Mouse (Mus musculus): Measurements from ENCODE around the gene Arhgef16. TPM values are rescaled to one million over a fixed set of nuclear protein-coding genes. Genes with fewer than 3 reads are reported as not detected.

The Arhgef16 gene
- polyA plus RNA-seq, 2 experiments from 2014 or later: 0.39 TPM; not detected in 1

GRCm38 (mm10) chr4:154283671-154284070, 17.8 kb downstream of the Arhgef16 start:
- no peak for ATAC-seq

DNA sequence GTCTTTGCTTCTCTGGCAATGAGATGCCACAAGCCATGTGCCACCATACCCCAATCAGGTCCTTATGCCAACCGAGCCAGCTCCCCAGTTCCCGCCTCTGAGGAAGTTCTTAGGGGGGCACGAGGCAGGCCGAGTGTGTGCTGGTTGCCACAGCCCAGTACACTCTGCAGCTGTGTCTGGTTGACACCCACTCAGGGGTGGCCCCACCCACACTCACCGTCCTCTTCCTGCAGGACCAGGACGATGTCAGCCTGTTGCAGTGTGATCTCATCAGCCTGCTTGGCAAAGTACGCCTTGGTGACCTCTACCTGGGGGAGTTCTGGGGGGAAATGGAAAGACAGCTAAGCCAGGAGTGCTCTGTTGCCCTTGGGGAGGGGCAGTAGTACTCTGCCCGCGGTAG, 22.0 kb downstream of the Arhgef16 start:
- no peak for ATAC-seq

DNA sequence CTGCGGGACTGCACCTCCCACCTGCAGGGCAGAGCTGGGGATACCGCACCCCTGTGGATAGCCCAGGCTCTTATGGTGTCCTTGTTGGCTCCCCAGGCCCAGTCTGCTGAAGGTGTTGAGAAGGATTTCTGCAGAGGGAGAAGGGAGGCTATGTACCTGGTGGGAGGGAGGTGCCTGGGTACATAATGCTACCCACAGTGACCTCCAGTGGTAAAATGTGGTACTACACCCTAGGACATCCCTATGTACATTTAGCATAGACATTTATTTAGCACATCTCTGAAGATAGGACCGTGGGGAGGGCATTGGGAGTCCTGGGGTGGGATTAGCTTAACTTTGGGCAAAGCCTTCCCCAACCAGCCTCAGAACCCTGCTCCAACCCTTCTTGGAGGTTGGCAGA, 28.5 kb downstream of the Arhgef16 start:
- no peak for ATAC-seq

DNA sequence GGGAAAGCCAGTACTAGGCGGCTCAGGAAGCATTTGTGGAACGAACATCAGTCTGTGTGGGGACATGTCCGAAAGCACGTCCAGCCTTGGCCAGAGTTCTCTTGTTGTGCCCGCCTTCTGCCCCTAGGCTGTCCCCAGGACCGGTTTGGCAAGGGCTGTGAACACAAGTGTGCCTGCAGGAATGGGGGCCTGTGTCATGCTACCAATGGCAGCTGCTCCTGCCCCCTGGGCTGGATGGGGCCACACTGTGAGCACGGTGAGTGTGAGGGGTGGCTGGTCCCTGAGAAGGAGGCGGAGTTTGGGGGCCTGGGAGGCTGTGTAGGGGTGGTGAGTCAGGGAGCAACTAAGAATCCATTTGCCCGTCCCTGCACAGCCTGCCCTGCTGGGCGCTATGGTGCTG, 32.0 kb downstream of the Arhgef16 start:
- no peak for ATAC-seq

DNA sequence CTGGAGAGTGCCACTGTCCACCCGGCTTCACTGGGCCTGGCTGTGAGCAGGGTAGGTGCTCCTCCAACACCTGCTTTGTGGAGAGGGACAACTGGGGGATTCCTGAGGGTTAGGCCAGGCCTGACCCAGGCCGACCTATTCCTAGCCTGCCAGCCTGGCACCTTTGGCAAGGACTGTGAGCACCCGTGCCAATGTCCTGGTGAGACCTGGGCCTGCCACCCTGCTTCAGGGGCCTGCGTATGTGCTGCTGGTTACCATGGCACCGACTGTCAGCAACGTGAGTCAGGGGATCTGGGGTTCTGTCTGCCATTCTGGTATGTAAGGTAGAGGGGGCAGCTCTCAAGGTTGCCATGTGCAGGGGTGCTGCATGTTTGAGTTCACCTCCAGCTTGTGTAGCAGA, 34.0 kb downstream of the Arhgef16 start:
- ATAC-seq: no peak

- no peak for ATAC-seq
Measured at GRCm38 (mm10) chr4:154262071-154262470, 39.4 kb downstream of the Arhgef16 start.

- no peak for ATAC-seq
Measured at GRCm38 (mm10) chr4:154260755-154261154, 40.7 kb downstream of the Arhgef16 start.

GRCm38 (mm10) chr4:154252537-154253255, 48.8 kb downstream of the Arhgef16 start:
- no peak for ATAC-seq

DNA sequence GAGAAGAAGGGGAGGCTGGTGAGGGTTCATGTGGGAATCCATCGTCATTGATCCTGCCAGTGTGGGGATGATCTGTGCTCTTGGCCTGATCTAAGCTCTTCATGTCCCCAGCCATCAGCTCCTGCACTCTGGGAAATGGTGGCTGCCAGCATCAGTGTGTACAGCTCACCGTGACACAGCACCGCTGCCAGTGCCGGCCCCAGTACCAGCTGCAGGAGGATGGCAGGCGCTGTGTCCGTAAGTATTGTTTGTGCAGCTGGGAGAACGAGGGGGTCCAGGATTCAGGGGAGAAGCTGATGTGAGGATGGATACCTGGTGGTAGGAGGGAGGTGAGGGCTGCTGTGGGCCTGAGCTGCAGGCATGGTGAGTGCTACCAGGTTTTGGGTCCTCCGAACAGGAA, 52.2 kb downstream of the Arhgef16 start:
- no peak for ATAC-seq

- no peak for ATAC-seq
Measured at GRCm38 (mm10) chr4:154248092-154248805, 53.2 kb downstream of the Arhgef16 start.

DNA sequence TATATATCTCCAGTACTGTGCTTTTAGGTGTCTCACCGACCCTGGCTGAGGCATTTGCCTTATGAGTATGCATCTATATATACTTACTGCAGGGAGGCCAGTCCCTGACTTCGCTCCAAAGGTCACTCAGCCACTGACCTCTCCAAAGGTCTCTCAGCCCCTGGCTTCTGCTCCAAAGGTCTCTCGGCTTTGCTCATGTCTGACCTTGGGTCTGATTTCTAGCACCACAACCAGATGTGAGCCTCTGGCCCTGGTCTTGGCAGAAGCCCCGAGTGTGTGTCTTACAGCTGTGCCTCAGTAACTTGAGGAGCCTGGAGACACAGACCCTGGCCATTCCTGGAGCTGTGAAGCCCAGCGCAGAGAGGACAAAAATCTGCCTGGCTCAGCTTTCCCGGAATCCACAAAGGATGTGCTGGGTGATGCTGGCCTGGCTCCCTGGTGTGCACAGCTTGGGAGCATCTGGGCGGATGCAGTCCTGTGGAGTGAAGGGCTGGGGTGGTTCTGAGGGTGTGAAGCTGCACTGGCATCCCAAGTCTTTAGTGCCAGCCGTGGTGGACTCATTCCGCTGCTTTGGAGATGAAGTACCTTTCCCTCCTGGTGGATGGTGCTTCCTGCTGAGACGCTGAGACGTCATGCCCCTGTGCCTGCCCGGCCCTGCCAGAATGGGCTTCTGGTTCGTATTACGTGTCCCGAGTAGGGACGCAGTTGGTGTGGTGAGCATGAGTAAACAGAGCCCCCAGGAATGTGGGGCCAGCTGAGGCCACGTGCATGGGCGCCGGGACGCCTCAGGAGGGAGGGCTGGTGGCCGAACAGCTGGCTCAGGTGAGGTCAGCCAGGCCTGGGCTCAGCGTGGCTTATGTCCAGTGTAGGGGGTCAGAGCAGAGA, 54.0 kb downstream of the Arhgef16 start:
- no peak for ATAC-seq

GRCm38 (mm10) chr4:154246115-154247040, 55.1 kb downstream of the Arhgef16 start:
- no peak for ATAC-seq

DNA sequence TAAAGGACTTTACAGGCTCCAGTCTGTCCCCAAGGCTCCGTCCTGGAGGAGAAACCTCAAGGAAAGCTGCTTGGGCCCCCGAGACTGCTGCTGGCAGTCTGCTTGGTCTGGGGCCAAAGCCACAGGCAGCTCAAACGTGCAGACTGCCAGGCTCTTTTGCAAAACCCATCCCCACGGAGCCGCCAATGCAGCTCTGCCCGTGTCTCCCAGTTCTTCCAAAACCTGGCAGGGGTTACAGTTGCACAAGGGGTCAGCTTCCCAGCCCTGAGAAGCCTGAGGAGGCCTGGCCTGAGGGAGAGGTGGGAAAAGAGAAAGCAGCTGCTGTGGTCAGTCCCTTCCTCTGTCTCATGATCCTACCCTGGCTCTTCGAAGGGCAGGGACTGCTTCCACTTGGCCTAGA, 56.1 kb downstream of the Arhgef16 start:
- no peak for ATAC-seq

- no peak for ATAC-seq
Measured at GRCm38 (mm10) chr4:154240608-154241007, 60.9 kb downstream of the Arhgef16 start.

- no peak for ATAC-seq
Measured at GRCm38 (mm10) chr4:154239199-154239598, 62.3 kb downstream of the Arhgef16 start.

GRCm38 (mm10) chr4:154237306-154237705, 64.2 kb downstream of the Arhgef16 start:
- ATAC-seq: no peak

DNA sequence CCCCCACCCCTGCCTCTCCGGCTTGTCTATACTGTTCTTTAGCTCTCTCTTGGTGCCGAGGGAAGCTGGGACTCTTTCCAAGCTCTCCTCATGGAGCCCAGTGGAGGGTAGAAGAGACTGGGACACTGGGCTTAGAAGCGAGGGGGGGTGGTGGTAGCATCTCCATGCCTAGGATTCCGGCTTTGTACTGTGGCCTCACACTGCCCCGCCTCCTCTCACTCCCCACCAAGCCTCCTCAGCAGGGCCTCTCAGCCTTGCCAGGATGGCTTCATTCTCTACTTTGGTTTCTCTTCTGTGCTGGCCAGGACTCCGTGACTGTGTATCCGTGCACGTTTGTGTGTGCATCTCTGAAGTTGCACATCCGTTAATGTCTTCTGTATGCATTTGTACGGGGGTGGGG, 64.6 kb downstream of the Arhgef16 start:
- ATAC-seq: no peak

DNA sequence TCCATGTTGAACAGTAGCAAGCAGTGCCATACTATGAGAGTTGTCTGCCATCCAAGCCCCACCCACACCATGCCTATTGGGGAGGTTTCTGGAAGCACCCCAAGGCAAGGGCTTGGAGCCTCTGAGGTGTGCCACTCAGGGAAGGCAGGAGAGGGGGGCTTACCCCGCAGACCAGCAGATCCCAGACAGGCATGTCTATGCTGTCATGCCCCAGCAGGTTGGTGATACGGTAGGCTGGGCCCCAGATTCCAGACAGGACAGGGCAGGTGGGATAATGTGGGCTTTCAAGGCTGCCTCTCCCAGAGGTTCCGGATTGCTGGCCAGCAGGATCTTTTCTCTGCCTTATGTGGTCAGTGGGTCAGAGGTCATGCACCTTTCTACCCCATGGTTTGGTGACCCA, 65.5 kb downstream of the Arhgef16 start:
- ATAC-seq: no peak

GRCm38 (mm10) chr4:154232295-154232694, 69.2 kb downstream of the Arhgef16 start:
- ATAC-seq: no peak

- ATAC-seq: no peak
Measured at GRCm38 (mm10) chr4:154231380-154231779, 70.1 kb downstream of the Arhgef16 start.

- no peak for ATAC-seq
Measured at GRCm38 (mm10) chr4:154229569-154229968, 71.9 kb downstream of the Arhgef16 start.

All from CD4-positive, CD25-positive, alpha-beta regulatory T cell, adult 4 months (primary cell).